Mouse (Mus musculus) bone marrow macrophage, adult 2 months (primary cell): ENCODE measurements at regions not wholly inside any gene's neighbourhood (a gene's known extent, or its start where the extent isn't known, plus 50 kb on each side); places are given as distances from the start of the nearest gene placed in this dataset.

Experiments used
- CTCF ChIP-seq: IDR thresholded peaks from 2 replicates; pipeline ENCODE4 v1.5.1; 2012; ENCODE audit warnings: low read depth, mild to moderate bottlenecking, low read length, moderate library complexity
- POLR2A ChIP-seq: IDR thresholded peaks from 2 replicates; pipeline ENCODE4 v1.6.1; 2012; ENCODE audit warnings: mild to moderate bottlenecking, low read depth, low read length, borderline replicate concordance

GRCm38 (mm10) chr1:83587258-83587657 is 179.3 kb upstream of the Sphkap start:
- no peak for TF ChIP-seq CTCF
- no peak for TF ChIP-seq POLR2A
